In genomic region chr16:75767250-75768002, GRCm38 (mm10) we compare ENCODE assay signal across 8 mouse cellular contexts. TPM values are rescaled to one million over a fixed set of nuclear protein-coding genes. Genes with fewer than 3 reads are reported as not detected.
A peak's percentile ranks its signal among the peaks of the same experiment; 100 is the strongest.
DNase-seq lines count a peak whose midpoint lies in the region; ATAC-seq and TF ChIP-seq lines count a peak whose summit lies in the region.

No protein-coding gene starts in this region.

- H3K9ac ChIP-seq in lung, embryonic 14.5 days: peak overlapping the region; percentile 50
- peak overlapping the region; percentile 70 for H3K9ac ChIP-seq in forebrain, postnatal 0 days
- peak overlapping the region; percentile 43; the same call in 1 of the 2 replicates for H3K9ac ChIP-seq in kidney, embryonic 15.5 days
- H3K9ac ChIP-seq in midbrain, embryonic 11.5 days (ENCODE audit: low read length): peak overlapping the region; percentile 24

- H3K27me3 ChIP-seq in lung, embryonic 14.5 days (ENCODE audit: insufficient read depth, low read length): no peaks in the 10 kb centered on the region
- no peaks in the 10 kb centered on the region for H3K27me3 ChIP-seq in forebrain, postnatal 0 days (ENCODE audit: insufficient read depth, low read length)
- no peaks in the 10 kb centered on the region for H3K27me3 ChIP-seq in kidney, embryonic 15.5 days
- H3K27me3 ChIP-seq in midbrain, embryonic 11.5 days (ENCODE audit: control insufficient read depth, insufficient read depth, low read length): no peaks in the 10 kb centered on the region

- peak; percentile 70 for ATAC-seq in lung, embryonic 14.5 days (ENCODE audit: insufficient read depth)
- ATAC-seq in forebrain, postnatal 0 days: peak; percentile 28; the same call in 1 of the 2 replicates
- peak; percentile 80 for ATAC-seq in kidney, embryonic 15.5 days (replicated peaks; ENCODE audit: low FRiP score)
- peak; percentile 64 for ATAC-seq in midbrain, embryonic 11.5 days (ENCODE audit: low FRiP score)

- TF ChIP-seq CTCF in lung, embryonic 14.5 days (IDR thresholded peaks at IDR 0.05; ENCODE audit: low read depth): no peak; the same call in 1 of the 2 replicates
- no peak for TF ChIP-seq CTCF in brain, embryonic 14.5 days (IDR thresholded peaks at IDR 0.05; ENCODE audit: borderline replicate concordance, extremely low read depth, insufficient read depth, insufficient read length)
- TF ChIP-seq CTCF in forebrain, postnatal 0 days (IDR thresholded peaks at IDR 0.05; ENCODE audit: low read depth): no peak

- peak overlapping the region; percentile 43; the same call in 1 of the 2 replicates for H3K27ac ChIP-seq in lung, embryonic 14.5 days (ENCODE audit: low read depth)
- H3K27ac ChIP-seq in forebrain, postnatal 0 days (ENCODE audit: low read depth, low read length): peak overlapping the region; percentile 54; the same call in 1 of the 2 replicates
- H3K27ac ChIP-seq in kidney, embryonic 15.5 days: peak overlapping the region; percentile 85
- H3K27ac ChIP-seq in midbrain, embryonic 11.5 days (ENCODE audit: low read depth, low read length): peak overlapping the region; percentile 72; the same call in 1 of the 2 replicates

- peak overlapping the region; percentile 64 for H3K4me3 ChIP-seq in lung, embryonic 14.5 days (ENCODE audit: low read depth, low read length)
- H3K4me3 ChIP-seq in forebrain, postnatal 0 days (ENCODE audit: low read depth, low read length): peak overlapping the region; percentile 86
- H3K4me3 ChIP-seq in kidney, embryonic 15.5 days (replicated peaks): peak overlapping the region; percentile 74
- peak overlapping the region; percentile 66 for H3K4me3 ChIP-seq in midbrain, embryonic 11.5 days (ENCODE audit: low read depth, low read length)

- H3K4me1 ChIP-seq in lung, embryonic 14.5 days (ENCODE audit: insufficient read depth): no peaks in the 10 kb centered on the region
- peaks cover 9% of the 10 kb centered on the region for H3K4me1 ChIP-seq in forebrain, postnatal 0 days (ENCODE audit: insufficient read depth)
- H3K4me1 ChIP-seq in kidney, embryonic 15.5 days: peaks cover 8% of the 10 kb centered on the region
- H3K4me1 ChIP-seq in midbrain, embryonic 11.5 days (ENCODE audit: control insufficient read depth, insufficient read depth, low read length): no peaks in the 10 kb centered on the region

- no peak for TF ChIP-seq POLR2A in brain, embryonic 14.5 days (IDR thresholded peaks at IDR 0.05; ENCODE audit: borderline replicate concordance, extremely low read depth, insufficient read depth, insufficient read length, poor library complexity, severe bottlenecking)

- DNase-seq in lung, embryonic 14.5 days: peak; percentile 15
- DNase-seq in lung, postnatal 14 days: no peak
- DNase-seq in brain, embryonic 14.5 days (ENCODE audit: low read depth): peak; percentile 37
- DNase-seq in forebrain, postnatal 0 days: peak; percentile 14
- no peak for DNase-seq in midbrain, embryonic 11.5 days (ENCODE audit: low spot score, missing footprints)
- no peak for DNase-seq in right cerebral cortex, postnatal 36 days (ENCODE audit: low spot score in 2 of 2)
- DNase-seq in right cerebral cortex, adult 2 months (ENCODE audit: low spot score in 2 of 2): no peak

- H3K36me3 ChIP-seq in lung, embryonic 14.5 days (ENCODE audit: insufficient read depth): peaks cover 23% of the 10 kb centered on the region
- peaks cover 12% of the 10 kb centered on the region; the same call in 1 of the 2 replicates for H3K36me3 ChIP-seq in forebrain, postnatal 0 days (ENCODE audit: insufficient read depth)
- H3K36me3 ChIP-seq in kidney, embryonic 15.5 days: peaks cover 21% of the 10 kb centered on the region
- peaks cover 3% of the 10 kb centered on the region; the same call in 1 of the 2 replicates for H3K36me3 ChIP-seq in midbrain, embryonic 11.5 days (ENCODE audit: control insufficient read depth, insufficient read depth, low read length)

- 16% methylated on average over 21 of the region's 21 CpGs for WGBS in lung, embryonic 14.5 days
- WGBS in forebrain, postnatal 0 days: 15% methylated on average over 21 of the region's 21 CpGs
- WGBS in kidney, embryonic 15.5 days: 14% methylated on average over 21 of the region's 21 CpGs
- 24% methylated on average over 21 of the region's 21 CpGs for WGBS in midbrain, embryonic 11.5 days

- H3K4me2 ChIP-seq in lung, embryonic 14.5 days: peak overlapping the region; percentile 68
- peak overlapping the region; percentile 63 for H3K4me2 ChIP-seq in forebrain, postnatal 0 days (ENCODE audit: low read depth)
- H3K4me2 ChIP-seq in kidney, embryonic 15.5 days: peak overlapping the region; percentile 71
- peak overlapping the region; percentile 53 for H3K4me2 ChIP-seq in midbrain, embryonic 11.5 days

- no peaks in the 10 kb centered on the region for H3K9me3 ChIP-seq in lung, embryonic 14.5 days (ENCODE audit: low read depth, low read length)
- H3K9me3 ChIP-seq in forebrain, postnatal 0 days (ENCODE audit: low read length): no peaks in the 10 kb centered on the region
- H3K9me3 ChIP-seq in kidney, embryonic 15.5 days (replicated peaks): no peaks in the 10 kb centered on the region
- H3K9me3 ChIP-seq in midbrain, embryonic 11.5 days (ENCODE audit: control insufficient read depth, low read length): no peaks in the 10 kb centered on the region

RNA-seq across cellular contexts. Expression of gene Hspa13, which starts 0.5 kb away (rescaled TPM):
- 36.6 and 38.2 TPM in 2 replicates for polyA plus RNA-seq in lung, embryonic 14.5 days (2014; fragmentation: Nextera tagmentation; extraction: Ambion mirVana)
- 19.3 and 26.0 TPM in 2 replicates for polyA plus RNA-seq in brain, embryonic 14.5 days (2012; rRNA removed)
- total RNA-seq in forebrain, postnatal 0 days (2014; rRNA removed): 55.2 and 67.3 TPM in 2 replicates
- polyA plus RNA-seq in forebrain, postnatal 0 days (2015; fragmentation: Nextera tagmentation; extraction: Ambion mirVana): 33.3 and 40.1 TPM in 2 replicates
- polyA plus RNA-seq in kidney, embryonic 15.5 days (2015; fragmentation: Nextera tagmentation; extraction: Ambion mirVana): 33.8 and 34.7 TPM in 2 replicates
- 42.8 and 48.7 TPM in 2 replicates for polyA plus RNA-seq in midbrain, embryonic 11.5 days (2014; fragmentation: Nextera tagmentation; extraction: Ambion mirVana)

Comparison
In these comparisons a context has a peak if more than half of its experiments do, and no peak if none do; other contexts are left out.
1. DNase-seq: peak in lung, embryonic 14.5 days (single experiment), brain, embryonic 14.5 days (single experiment) and forebrain, postnatal 0 days (single experiment); none in lung, postnatal 14 days (single experiment), midbrain, embryonic 11.5 days (single experiment), right cerebral cortex, postnatal 36 days (0 of 2) and right cerebral cortex, adult 2 months (0 of 2).
2. ATAC-seq: peak in every context shown above with its lines; median percentile 80 in kidney, embryonic 15.5 days; 70 in lung, embryonic 14.5 days; 64 in midbrain, embryonic 11.5 days; 28 in forebrain, postnatal 0 days.
3. Peak in every context shown above with its lines, with median percentiles within 50 percentile points of each other: H3K27ac ChIP-seq, H3K4me2 ChIP-seq, H3K4me3 ChIP-seq and H3K9ac ChIP-seq.